Mouse (Mus musculus): ENCODE results near the gene Npm3.

Npm3 gene

GRCm38 (mm10) chr19:45753551-45753950, 4.2 kb upstream of the Npm3 start:
- no peak for DNase-seq (ENCODE audit: low spot score)

- DNase-seq (ENCODE audit: low spot score): no peak
Measured at GRCm38 (mm10) chr19:45751881-45752280, 2.5 kb upstream of the Npm3 start.

GRCm38 (mm10) chr19:45748691-45749242, 624 bp downstream of the Npm3 start:
- no peak for DNase-seq (ENCODE audit: low spot score)

- DNase-seq (ENCODE audit: low spot score): no peak
Measured at GRCm38 (mm10) chr19:45748206-45748605, 1.2 kb downstream of the Npm3 start.

GRCm38 (mm10) chr19:45747028-45747867, 2.1 kb downstream of the Npm3 start:
- peak; percentile 87 for DNase-seq (ENCODE audit: low spot score)

GRCm38 (mm10) chr19:45746153-45747020, 3.0 kb downstream of the Npm3 start:
- peak; percentile 80 for DNase-seq (ENCODE audit: low spot score)

- no peak for DNase-seq (ENCODE audit: low spot score)
Measured at GRCm38 (mm10) chr19:45745344-45746152, 3.8 kb downstream of the Npm3 start.

GRCm38 (mm10) chr19:45743619-45744018, 5.8 kb downstream of the Npm3 start:
- DNase-seq (ENCODE audit: low spot score): no peak

- DNase-seq (ENCODE audit: low spot score): no peak
Measured at GRCm38 (mm10) chr19:45742984-45743575, 6.3 kb downstream of the Npm3 start.

GRCm38 (mm10) chr19:45742218-45742983, 7.0 kb downstream of the Npm3 start, which contains the start of gene Fgf8:
Fgf8 (minus strand) TSS chr19:45742915.
- no peak for DNase-seq (ENCODE audit: low spot score)

GRCm38 (mm10) chr19:45741431-45742217, 7.8 kb downstream of the Npm3 start:
- no peak for DNase-seq (ENCODE audit: low spot score)

- DNase-seq (ENCODE audit: low spot score): no peak
Measured at GRCm38 (mm10) chr19:45740817-45741216, 8.6 kb downstream of the Npm3 start.

GRCm38 (mm10) chr19:45740233-45740632, 9.2 kb downstream of the Npm3 start:
- no peak for DNase-seq (ENCODE audit: low spot score)

- no peak for DNase-seq (ENCODE audit: low spot score)
Measured at GRCm38 (mm10) chr19:45738521-45738920, 10.9 kb downstream of the Npm3 start.

GRCm38 (mm10) chr19:45737846-45738484, 11.4 kb downstream of the Npm3 start:
- DNase-seq (ENCODE audit: low spot score): no peak

GRCm38 (mm10) chr19:45737208-45737845, 12.1 kb downstream of the Npm3 start:
- DNase-seq (ENCODE audit: low spot score): no peak

- DNase-seq (ENCODE audit: low spot score): peak; percentile 47
Measured at GRCm38 (mm10) chr19:45736855-45737207, 12.6 kb downstream of the Npm3 start.

GRCm38 (mm10) chr19:45736241-45736640, 13.2 kb downstream of the Npm3 start:
- DNase-seq (ENCODE audit: low spot score): no peak

- DNase-seq (ENCODE audit: low spot score): no peak
Measured at GRCm38 (mm10) chr19:45734762-45735161, 14.6 kb downstream of the Npm3 start.
